Mouse (Mus musculus) thymus, postnatal 25 days (tissue): ENCODE results near the gene Upk3a.

Experiments used
- DNase-seq: peaks from one replicate; pipeline ENCODE4 v3.0.0; 2022

Upk3a gene

GRCm38 (mm10) chr15:85016951-85017664, at the start of gene Upk3a:
Gene Upk3a, plus strand, starts transcription at chr15:85017141.
- DNase-seq = peak; percentile 44

- DNase-seq = no peak
Measured at GRCm38 (mm10) chr15:84968534-84968933, 48.4 kb upstream of the Upk3a start.

DNA sequence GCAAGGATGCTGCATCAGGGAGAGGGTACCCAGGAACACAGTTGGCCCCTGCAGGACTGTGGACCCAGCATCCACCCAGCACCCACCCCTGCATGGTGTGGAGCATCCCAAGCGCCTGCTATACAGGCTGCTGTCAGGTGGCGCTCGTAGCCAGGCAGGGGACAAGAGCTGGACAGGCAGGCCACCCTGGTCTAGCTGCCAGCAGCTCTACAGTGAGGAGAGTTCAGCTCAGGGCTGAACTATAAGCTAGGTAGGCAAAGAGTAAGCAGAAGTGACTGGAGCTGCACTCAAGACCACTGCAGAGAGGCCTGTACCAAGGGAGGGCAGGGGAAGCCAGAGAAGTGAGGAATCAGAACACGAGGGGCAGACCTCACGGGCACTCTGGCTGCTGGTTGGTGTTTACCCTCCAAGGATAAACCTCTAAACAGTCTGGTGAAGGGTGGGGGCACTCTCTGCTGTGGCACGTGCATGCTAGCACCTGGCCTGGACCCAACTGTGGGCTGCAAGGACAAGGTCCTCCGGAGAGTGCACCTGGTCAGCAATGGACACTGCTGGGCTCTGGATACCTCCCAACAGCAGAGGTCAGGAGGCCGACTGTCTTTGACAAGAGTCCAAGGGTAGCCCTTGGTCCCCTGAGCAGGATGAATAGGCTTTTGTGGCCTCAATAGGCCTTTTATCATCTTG, 43.9 kb upstream of the Upk3a start:
- DNase-seq = no peak

DNA sequence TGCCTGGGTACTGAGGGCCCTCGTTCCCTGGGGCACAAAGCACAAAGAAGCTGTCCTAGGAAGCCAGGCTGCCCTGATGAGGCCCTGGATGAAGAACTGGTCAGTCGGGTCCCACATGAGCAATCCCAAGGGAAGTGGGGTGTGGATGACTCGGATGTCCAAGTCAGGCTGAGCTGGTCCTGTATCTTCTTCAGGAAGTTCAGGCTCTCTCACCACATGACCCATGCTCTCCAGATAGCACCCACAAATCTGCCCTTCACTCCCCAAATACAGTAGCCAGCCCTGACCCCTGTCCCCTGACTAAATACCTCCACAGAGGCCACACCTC, 43.4 kb upstream of the Upk3a start:
- no peak for DNase-seq

DNA sequence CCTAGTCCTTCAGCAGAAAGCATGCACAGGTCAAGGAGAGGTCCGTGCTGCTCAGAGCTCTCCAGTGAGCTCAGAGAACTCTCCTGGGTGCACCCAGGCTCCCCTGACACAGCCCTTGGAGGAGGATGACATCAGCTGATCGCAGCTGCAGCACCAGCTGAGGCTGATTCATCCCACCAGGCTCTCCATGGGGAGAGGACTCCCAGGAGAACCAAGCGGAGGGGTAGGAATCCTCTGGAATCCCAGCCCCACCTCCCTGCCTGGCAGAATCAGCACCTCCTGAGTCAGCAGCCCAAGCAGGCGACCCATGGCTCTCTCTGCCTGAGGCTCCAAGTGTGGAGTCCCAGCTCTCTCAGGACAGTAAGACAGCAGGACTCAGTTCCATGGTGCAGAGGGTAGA, 41.2 kb upstream of the Upk3a start:
- no peak for DNase-seq

- no peak for DNase-seq
Measured at GRCm38 (mm10) chr15:84981609-84982313, 35.2 kb upstream of the Upk3a start.

DNA sequence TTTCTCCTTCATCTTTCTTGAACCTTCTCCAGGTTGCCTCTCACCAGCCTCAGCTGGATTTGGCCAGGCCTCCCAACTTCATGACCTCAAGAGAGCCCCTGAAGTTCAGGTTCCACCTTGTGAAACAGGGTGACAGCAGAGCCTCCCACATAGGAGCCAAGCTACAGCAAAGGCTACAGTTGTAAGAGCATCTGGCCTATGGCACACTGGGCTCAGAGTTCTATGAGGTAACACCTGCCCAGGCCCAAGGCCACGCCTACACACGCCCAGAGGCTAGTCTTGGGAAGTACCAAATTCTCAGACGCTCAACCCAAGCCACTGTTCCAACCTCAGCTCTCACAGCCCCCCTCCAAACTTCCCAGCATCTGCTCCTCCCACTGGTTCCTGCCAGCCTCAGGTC, 34.1 kb upstream of the Upk3a start:
- DNase-seq = no peak

GRCm38 (mm10) chr15:84983721-84984120, 33.2 kb upstream of the Upk3a start:
- no peak for DNase-seq

GRCm38 (mm10) chr15:84985516-84986160, 31.3 kb upstream of the Upk3a start:
- no peak for DNase-seq

DNA sequence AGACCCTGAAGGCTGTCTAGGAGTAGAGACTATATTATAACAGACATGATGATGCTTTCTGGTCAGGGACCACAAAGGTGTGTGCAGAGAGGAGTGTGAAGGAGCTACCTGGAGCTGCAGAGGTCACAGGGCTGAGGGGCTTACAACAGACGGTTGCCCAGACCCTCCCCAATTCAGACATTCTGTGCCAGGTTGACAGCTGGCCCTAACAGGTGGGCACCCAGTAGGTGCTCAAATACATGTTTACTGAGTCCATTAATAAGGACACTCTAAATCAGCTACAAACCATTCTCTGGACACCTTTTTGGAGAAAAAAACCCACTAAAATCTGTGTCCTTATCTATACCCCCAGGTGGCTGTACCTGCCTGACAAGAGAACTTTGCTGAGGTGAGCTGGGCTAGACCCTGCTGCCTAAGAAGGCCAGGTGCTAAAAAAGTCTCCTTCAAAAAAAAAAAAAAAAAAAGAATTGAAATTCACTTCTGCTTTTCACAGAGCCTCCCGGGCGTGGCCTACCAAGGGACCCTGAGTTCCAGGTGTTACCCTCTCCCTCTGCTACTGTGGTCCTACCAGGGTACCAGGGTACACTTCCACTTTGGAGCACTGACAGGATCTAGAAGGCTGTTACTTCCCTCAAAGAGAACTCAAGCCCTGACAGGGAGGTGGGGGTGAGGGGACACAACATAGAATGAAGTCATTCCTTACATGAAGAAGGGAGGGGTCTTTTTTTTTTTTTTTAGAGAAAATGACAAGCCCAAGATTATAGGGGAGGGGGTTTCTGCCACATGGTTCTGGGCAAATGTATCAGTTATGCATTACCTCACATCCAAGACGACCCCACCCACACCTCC, 30.5 kb upstream of the Upk3a start:
- no peak for DNase-seq

- DNase-seq = peak; percentile 27
Measured at GRCm38 (mm10) chr15:84987020-84987815, 29.7 kb upstream of the Upk3a start.

DNA sequence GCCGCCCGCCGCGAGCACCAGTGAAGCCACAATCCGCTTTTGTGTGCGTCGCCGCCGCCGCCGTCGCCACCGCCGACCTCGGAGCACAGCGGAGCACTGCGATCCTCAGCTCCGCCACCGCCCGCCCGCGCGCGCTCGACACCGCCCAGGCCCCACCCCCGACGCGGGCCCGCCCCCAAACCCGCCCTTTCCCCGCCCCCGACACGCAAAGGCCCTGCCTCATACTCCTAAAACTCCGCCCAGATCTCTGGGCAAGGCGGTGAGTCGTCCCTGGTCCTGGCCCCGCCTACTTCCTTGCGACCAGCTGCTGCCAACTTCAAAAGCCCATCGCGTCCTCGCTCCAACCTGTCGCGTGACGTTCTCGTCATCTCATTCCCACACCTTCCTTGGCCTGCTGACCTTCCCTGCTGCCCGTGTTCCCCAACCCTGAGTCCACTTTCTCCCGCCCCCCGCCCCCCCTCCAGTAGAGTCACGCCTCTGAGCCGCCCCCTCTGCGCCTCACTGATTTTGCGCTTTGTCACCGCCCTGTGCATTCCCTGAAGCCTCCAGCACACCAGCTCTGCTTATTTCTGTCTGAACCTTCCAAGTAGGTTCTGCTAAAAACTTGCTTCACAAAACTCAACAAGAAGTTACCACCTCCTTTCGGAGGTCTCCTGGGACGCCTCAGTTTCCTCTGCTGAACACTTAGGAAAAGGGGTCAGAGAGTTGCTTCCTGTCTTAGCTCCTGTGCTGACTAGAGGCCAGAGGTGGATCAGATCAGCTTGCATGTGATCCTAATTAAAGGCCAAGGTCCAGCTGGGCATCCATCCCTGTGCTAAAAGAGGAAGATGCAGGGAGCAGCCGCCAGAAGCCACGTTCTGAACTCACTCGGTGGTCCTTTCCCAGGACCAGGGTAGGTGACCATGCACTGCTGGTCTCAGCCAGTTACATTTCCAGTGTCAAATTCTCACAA, 28.8 kb upstream of the Upk3a start, which contains the start of gene 5031439G07Rik:
TSS of gene 5031439G07Rik (minus strand) at position 678 of the 952 bp plus-strand sequence.
- DNase-seq = peak; percentile 91

GRCm38 (mm10) chr15:84989098-84989497, 27.8 kb upstream of the Upk3a start:
- no peak for DNase-seq

DNA sequence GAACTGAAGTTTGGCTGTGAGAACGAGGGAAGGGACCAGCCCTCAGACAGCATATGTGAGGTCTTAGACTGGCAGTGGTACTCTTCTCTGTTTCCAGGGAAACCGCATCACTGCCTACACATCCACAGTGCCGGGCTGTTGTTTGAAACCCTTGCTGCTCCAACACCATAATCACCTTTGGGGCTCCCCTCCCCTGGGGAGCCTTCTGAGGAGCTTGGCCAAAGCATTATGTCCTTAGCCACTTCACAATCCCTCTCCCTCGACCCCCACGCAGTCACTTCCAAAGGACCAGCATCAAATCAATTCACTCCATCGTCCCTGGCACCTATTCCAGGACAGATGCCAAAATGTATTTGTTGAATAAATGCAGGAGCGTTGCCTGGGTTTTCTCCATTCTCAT, 27.2 kb upstream of the Upk3a start:
- DNase-seq = no peak

GRCm38 (mm10) chr15:84994498-84994897, 22.4 kb upstream of the Upk3a start:
- DNase-seq = no peak

- DNase-seq = no peak
Measured at GRCm38 (mm10) chr15:84995041-84995440, 21.9 kb upstream of the Upk3a start.

GRCm38 (mm10) chr15:84995967-84996366, 21.0 kb upstream of the Upk3a start:
- peak; percentile 57 for DNase-seq

DNA sequence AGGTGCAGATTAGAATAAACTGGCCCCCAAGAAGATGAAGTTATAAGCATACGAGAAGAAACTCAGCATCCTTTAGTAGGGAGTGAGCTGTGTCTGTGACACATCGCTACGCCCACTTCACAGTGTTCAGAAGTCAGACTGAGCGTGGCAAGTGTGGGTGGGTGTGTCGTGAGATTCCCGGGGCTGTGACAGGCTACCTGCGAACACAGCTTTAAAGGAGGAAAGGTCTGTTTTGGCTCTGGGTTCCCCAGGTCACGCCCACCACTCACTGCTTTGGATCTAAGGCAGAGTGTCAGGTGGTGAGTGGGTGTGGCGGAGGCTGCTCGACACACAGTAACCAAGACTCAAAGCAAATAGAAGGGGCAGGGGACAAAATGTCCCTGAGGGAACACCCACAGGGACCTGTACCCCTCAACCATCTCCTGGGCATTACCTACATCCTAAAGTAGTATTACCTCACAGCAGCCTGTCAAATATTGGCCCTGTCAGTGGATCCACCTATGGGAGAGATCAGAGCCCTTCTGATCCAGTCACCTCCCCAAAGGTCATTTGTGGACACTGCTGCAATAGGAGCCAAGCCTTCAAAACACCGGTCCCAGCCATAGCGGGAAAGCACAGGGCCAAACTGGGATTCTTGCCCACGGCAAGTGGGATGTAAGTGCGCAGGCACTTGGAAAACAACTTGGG, 19.0 kb upstream of the Upk3a start:
- no peak for DNase-seq

DNA sequence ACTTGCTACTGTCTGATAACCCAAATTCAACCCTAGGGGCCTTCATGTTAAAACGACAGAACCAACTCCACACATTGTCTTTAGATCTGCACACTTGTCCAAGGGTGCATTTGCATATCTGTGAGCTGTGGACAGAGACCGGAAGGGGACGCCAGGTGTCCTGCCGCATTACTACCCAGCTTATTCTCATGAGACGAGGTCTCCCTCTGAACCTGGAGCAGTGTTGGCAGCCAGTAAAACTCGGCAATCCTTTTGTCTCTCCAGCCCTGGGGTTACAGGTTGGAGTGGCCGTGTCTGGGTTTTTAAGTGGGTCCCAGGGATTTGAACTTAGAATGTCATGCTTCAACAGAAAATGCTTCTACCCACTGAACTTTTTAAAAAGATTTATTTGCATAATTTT, 17.0 kb upstream of the Upk3a start:
- no peak for DNase-seq
